Comparison of ENCODE assay signal across 8 mouse cellular contexts in genomic region chr4:24249243-24249970, GRCm38 (mm10).
DNase-seq lines count a peak whose midpoint lies in the region; ATAC-seq and TF ChIP-seq lines count a peak whose summit lies in the region.
"Had no signal": no experiment of that assay in that cellular context is flagged by ENCODE, and none has a peak within 500 bp of the region (broad histone marks: within the 10 kb centered on the region; RNA-seq: fewer than 3 reads in every experiment).

No protein-coding gene starts in this region.

- H3K4me3 ChIP-seq in kidney, embryonic 16.5 days (ENCODE audit: low read length), result no peak overlapping the region
- H3K4me3 ChIP-seq in ES-Bruce4 (ENCODE audit: low read depth, low read length), result no peak overlapping the region
- no peak overlapping the region for H3K4me3 ChIP-seq in hindbrain, embryonic 16.5 days (ENCODE audit: low read length)
- H3K4me3 ChIP-seq in thymus, adult 2 months (ENCODE audit: control insufficient read depth, insufficient read depth, low read length), result no peak overlapping the region
- H3K4me3 ChIP-seq: lung, embryonic 15.5 days had no signal

- no peak for TF ChIP-seq POLR2A in ES-Bruce4 (IDR thresholded peaks at IDR 0.05; ENCODE audit: insufficient read depth, low read length)
- TF ChIP-seq POLR2A in thymus, adult 2 months (IDR thresholded peaks at IDR 0.05; ENCODE audit: control insufficient read depth, extremely low read depth, insufficient read depth, low read length, poor library complexity), result no peak

- no peaks in the 10 kb centered on the region for H3K27me3 ChIP-seq in kidney, embryonic 16.5 days (ENCODE audit: insufficient read depth, low read length)
- no peaks in the 10 kb centered on the region for H3K27me3 ChIP-seq in ES-Bruce4 (ENCODE audit: control insufficient read depth, insufficient read depth, low read length, poor library complexity, severe bottlenecking)
- H3K27me3 ChIP-seq in Patski, result peaks cover 5% of the 10 kb centered on the region
- H3K27me3 ChIP-seq in hindbrain, embryonic 16.5 days (replicated peaks; ENCODE audit: control insufficient read depth, insufficient read depth, low read length), result no peaks in the 10 kb centered on the region
- H3K27me3 ChIP-seq in thymus, adult 2 months (ENCODE audit: control insufficient read depth, insufficient read depth, low read length), result no peaks in the 10 kb centered on the region
- H3K27me3 ChIP-seq: lung, embryonic 15.5 days had no signal

- no peak overlapping the region for H3K4me2 ChIP-seq in kidney, embryonic 16.5 days (replicated peaks; ENCODE audit: low read depth, low read length)
- no peak overlapping the region for H3K4me2 ChIP-seq in hindbrain, embryonic 16.5 days (ENCODE audit: low read length)
- H3K4me2 ChIP-seq: lung, embryonic 15.5 days had no signal

- ATAC-seq in kidney, embryonic 16.5 days (ENCODE audit: low FRiP score, low TSS enrichment), result no peak
- no peak for ATAC-seq in Patski
- ATAC-seq in hindbrain, embryonic 16.5 days, result 0 out of 2 replicates have a peak, but pooled peaks have one; percentile 56

- H3K4me1 ChIP-seq in kidney, embryonic 16.5 days (ENCODE audit: insufficient read depth, low read length), result no peaks in the 10 kb centered on the region
- H3K4me1 ChIP-seq in ES-Bruce4 (ENCODE audit: control insufficient read depth, insufficient read depth, low read length), result no peaks in the 10 kb centered on the region
- no peaks in the 10 kb centered on the region for H3K4me1 ChIP-seq in hindbrain, embryonic 16.5 days (ENCODE audit: control insufficient read depth, insufficient read depth, low read depth, low read length)
- no peaks in the 10 kb centered on the region for H3K4me1 ChIP-seq in thymus, adult 2 months (replicated peaks; ENCODE audit: control insufficient read depth, insufficient read depth, low read length)
- H3K4me1 ChIP-seq: lung, embryonic 15.5 days had no signal

- H3K9me3 ChIP-seq in kidney, embryonic 16.5 days (ENCODE audit: low read length), result no peaks in the 10 kb centered on the region
- H3K9me3 ChIP-seq in ES-Bruce4 (replicated peaks; ENCODE audit: control insufficient read depth, insufficient read depth, low read length, poor library complexity, severe bottlenecking), result no peaks in the 10 kb centered on the region
- H3K9me3 ChIP-seq in hindbrain, embryonic 16.5 days (ENCODE audit: control insufficient read depth, low read length), result no peaks in the 10 kb centered on the region
- H3K9me3 ChIP-seq: lung, embryonic 15.5 days had no signal

- TF ChIP-seq EP300 in ES-Bruce4 (IDR thresholded peaks at IDR 0.05; ENCODE audit: insufficient read depth, low read depth, low read length), result no peak

- H3K9ac ChIP-seq in kidney, embryonic 16.5 days (replicated peaks; ENCODE audit: low read length), result no peak overlapping the region
- no peak overlapping the region for H3K9ac ChIP-seq in ES-Bruce4 (ENCODE audit: low read depth, poor library complexity, severe bottlenecking)
- no peak overlapping the region for H3K9ac ChIP-seq in hindbrain, embryonic 16.5 days (ENCODE audit: low read depth, low read length)
- H3K9ac ChIP-seq: lung, embryonic 15.5 days had no signal

- DNase-seq in kidney, postnatal 14 days, result peak; percentile 10
- DNase-seq in Patski (ENCODE audit: low read depth, low spot score), result no peak
- no peak for DNase-seq in B cell, adult 2 months
- DNase-seq in thymus, adult 2 months, result no peak

- POLR2A ChIA-PET in Patski (lab: Charles Lee), result no interaction called here

- WGBS in kidney, embryonic 16.5 days, result 45% methylated on average over 6 of the region's 6 CpGs
- 39% methylated on average over 6 of the region's 6 CpGs for WGBS in hindbrain, embryonic 16.5 days
- 41% methylated on average over 6 of the region's 6 CpGs for WGBS in thymus, adult 2 months

- TF ChIP-seq CTCF in ES-Bruce4 (IDR thresholded peaks at IDR 0.05; ENCODE audit: low read depth, low read length), result peak; percentile 22
- TF ChIP-seq CTCF in Patski (IDR thresholded peaks at IDR 0.05), result peak; percentile 64
- TF ChIP-seq CTCF in thymus, adult 2 months (IDR thresholded peaks at IDR 0.05; ENCODE audit: borderline replicate concordance, control insufficient read depth, extremely low read depth, insufficient read depth, low read length, poor library complexity), result no peak

- CTCF ChIA-PET in Patski (lab: Charles Lee), result interaction anchor here (1.5 to 1.6 kb wide), 4 partner anchors 22 to 336 kb away, joined by 3 to 4 read pairs (median 3); no protein-coding TSS in a partner anchor

- in situ Hi-C loops in Patski (cut with MboI; ENCODE audit: low pct_unique_long_range_greater_than_20kb), result no loop called here

- no peaks in the 10 kb centered on the region for H3K36me3 ChIP-seq in kidney, embryonic 16.5 days (ENCODE audit: insufficient read depth, low read length)
- H3K36me3 ChIP-seq in ES-Bruce4 (ENCODE audit: control insufficient read depth, insufficient read depth, low read length, poor library complexity, severe bottlenecking), result no peaks in the 10 kb centered on the region
- no peaks in the 10 kb centered on the region for H3K36me3 ChIP-seq in hindbrain, embryonic 16.5 days (ENCODE audit: control insufficient read depth, insufficient read depth, low read length)
- H3K36me3 ChIP-seq in thymus, adult 2 months (ENCODE audit: control insufficient read depth, insufficient read depth, low read length), result no peaks in the 10 kb centered on the region
- H3K36me3 ChIP-seq: lung, embryonic 15.5 days had no signal

- no peak overlapping the region for H3K27ac ChIP-seq in kidney, embryonic 16.5 days (ENCODE audit: low read length)
- H3K27ac ChIP-seq in ES-Bruce4 (ENCODE audit: insufficient read depth, low read length), result no peak overlapping the region
- H3K27ac ChIP-seq in hindbrain, embryonic 16.5 days (ENCODE audit: low read depth, low read length), result no peak overlapping the region
- no peak overlapping the region for H3K27ac ChIP-seq in thymus, adult 2 months (ENCODE audit: control insufficient read depth, insufficient read depth, low read length)
- H3K27ac ChIP-seq: lung, embryonic 15.5 days had no signal
